Mouse (Mus musculus) layer of hippocampus, adult 9-11 months (tissue): ENCODE measurements at regions not wholly inside any gene's neighbourhood (a gene's known extent, or its start where the extent isn't known, plus 50 kb on each side); places are given as distances from the start of the nearest gene placed in this dataset.
A peak's percentile ranks its signal among the peaks of the same experiment; 100 is the strongest.

ENCODE experiments used
- DNase-seq: peaks from one replicate; pipeline ENCODE4 v3.0.0; 2022

- no peak for DNase-seq
These were observed 114.4 kb downstream of the Lca5 start for GRCm38 (mm10) chr9:83326437-83327086.

DNA sequence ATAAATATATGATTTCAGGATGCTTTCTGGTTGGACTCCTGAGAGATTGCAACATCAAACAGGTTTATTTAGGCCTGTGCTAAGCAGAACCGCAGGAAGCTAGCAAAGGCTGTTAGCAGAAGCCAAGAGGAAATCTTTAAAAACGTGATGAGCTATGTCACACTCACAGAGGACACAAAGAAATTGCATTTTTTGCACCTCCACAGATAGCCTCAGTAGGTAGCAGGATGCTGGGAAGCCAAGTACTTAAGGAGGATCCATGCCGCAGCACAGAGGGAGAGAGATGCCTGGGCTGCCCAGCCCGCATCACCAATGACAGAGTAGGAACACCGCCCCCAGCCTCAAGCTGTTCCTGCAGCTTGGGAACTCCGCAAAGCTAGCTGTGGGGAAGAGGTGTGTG lies 115.0 kb downstream of the Lca5 start:
- DNase-seq: peak; percentile 91

DNA sequence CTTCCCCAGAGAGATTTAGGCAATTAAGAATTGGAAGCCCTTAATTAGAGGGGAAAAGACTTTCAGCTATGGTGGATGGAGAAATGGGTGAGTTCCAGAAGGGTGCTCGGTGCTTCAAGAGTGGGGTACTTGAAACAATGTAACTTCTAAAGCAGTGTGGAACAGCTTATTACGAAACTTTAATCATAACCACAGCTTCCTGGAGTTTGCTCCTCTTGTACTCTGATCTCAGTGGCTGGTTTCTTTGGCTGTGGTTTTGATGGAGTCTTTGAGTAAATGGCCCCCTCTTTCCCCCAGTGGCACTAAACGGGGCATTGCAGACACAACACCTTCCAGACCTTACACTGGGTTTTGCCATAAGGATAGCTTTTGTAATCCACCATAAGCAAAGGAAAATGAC lies 116.6 kb downstream of the Lca5 start:
- DNase-seq: no peak

DNA sequence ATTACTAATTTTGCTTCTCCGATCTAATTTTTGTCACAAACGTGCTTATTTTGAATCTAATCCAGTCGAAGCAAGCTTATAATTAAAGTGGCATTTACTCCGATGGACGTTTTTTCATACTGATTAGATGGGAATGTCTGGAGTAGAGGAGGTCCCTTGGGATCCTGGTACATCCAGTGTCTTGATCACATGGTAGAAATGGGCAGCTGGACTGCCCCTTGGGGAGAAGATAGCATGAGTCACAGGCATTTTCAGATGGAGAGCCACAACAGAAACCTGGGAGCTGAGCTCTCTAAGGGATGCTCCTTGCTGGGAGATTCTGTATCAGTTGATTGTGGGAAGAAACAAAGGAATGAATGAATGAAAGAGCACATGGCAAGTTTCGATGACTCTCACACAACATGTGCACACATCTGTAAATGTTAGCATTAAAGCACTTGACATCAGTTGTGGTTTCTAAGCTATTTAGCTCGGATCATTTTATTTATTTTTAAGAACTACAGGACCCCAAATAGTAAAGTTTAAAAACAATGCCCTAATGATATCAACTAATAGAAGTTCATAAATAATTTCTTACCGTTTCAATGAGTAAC lies 117.8 kb downstream of the Lca5 start:
- DNase-seq: no peak

DNA sequence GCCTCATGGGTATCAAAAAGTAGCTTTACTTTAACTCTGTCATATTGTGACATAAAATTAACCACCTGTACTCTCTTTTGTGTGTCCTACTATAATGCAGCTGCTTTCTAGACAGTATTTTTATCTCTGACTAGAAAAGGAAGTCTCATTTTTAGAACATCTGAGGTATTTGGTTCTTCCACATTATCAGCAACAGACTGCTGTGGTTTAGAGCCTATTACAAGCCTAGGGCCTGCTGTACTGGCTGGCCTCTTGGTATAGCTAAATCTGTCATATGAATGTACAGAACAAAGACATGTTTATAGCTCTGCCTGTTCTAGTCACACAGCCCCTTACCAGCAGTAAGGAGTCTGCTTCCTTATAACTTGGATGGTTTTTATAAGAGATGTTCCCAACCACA lies 119.1 kb downstream of the Lca5 start:
- no peak for DNase-seq

DNA sequence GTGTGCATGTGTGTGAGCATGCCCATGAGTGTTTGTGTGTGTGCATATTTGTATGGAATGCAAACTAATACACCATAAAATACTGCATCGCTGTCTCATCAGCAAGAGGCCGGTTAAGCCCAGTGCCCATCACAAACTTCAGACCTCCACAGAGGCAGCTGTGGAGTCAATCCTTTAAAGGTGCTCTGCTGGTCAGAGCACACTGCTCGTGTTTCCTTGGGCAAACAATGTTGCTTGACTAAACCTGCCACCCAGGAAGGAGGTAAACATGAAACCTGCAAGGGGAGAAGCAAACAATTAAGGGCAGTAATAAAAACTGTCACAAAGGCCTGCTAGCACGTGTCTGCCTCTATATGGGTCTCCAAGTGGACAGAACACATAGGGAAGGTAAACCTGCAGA lies 120.1 kb downstream of the Lca5 start:
- no peak for DNase-seq

DNA sequence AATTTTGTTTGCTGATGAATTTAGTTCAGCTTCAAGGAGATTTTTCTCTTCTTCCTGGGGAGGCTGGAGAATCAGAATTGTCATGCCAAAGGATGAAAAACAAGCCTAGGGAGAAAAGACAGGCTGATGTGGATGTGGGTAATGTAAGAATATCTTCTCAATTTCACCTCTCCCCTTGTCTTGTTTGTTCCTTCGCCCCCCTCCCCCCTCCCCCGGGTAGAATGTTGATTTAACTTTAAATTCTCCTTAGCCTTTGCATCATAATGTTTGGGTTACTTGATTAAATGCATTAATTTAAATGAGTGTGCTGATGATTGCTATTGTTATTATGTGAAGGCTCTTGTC lies 124.1 kb downstream of the Lca5 start:
- DNase-seq: no peak

DNA sequence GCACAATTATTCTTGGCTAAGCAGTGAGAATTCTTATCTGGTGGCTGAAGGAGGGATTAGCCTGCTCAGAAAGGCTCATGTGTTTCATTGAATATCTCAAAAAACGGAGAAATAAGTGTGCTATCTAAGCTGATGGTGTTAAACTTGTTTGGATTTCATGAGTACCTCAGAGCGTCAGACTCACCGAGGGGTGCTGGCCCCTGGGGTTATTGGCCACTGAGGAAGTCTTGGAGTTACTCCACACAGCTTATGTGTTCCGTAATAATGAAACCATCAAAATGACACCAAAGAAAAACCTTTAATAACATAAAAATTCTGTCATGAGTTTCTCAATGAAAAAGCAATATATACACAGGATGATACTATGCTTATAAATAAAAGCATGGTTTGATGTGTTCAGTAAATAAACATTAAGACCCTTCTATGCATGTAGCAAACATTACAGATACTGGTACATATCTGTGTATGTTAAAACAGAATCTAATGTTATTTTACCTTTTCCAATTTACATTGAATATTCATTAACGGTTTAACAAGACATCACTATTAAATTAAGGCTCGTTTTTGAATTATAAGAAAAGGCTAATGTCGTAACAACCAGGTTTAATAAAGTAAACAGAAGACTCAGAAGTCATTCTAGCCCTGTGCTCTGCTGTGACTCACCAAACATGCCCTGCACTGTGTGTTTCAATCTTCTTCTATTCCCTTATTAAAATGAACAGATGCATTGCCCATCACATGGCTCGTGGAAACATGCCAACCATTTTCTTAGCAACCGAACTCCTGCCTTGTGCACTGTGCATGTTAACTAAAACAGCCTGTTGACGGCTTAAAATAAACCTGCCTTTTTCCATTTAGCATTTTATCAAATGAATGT lies 124.7 kb downstream of the Lca5 start:
- peak; percentile 93 for DNase-seq

DNA sequence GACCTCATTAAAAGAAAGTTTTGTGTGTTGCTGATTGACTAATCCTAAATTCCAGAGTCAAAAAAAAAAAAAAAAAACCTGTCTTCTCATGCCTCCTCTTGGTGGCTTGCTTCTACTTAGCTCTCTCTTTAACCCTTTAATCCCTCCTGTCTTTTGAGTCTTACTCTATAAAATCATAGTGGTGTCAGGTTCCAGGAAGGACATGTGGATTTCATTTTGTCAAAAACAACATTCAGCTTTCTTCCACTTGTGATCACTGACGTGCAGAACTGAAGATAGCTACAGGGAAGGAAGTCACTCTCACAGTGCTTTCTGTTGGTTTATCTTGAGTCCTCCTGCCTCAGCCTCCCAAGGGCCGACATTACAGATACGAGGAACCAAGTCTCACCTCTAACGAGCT lies 132.2 kb downstream of the Lca5 start:
- DNase-seq: no peak

DNA sequence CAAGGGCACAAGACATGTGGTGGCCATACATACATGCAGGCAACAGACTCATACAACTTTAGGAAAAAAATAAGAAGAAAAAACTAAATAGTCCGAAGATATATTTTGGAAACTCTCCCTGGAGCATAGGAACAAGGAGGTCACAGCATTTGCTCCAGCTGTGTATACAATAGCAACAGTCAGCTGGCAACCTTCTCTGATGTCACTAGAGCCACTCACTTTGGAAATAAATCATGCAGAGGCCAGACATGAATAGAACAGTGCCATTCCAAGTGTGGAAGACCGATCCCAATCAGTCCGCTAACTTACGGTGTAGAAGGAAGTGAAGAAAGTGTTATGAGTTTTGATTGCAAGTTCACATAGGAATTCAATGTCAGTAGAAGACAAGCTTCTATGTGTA lies 132.8 kb downstream of the Lca5 start:
- no peak for DNase-seq

DNA sequence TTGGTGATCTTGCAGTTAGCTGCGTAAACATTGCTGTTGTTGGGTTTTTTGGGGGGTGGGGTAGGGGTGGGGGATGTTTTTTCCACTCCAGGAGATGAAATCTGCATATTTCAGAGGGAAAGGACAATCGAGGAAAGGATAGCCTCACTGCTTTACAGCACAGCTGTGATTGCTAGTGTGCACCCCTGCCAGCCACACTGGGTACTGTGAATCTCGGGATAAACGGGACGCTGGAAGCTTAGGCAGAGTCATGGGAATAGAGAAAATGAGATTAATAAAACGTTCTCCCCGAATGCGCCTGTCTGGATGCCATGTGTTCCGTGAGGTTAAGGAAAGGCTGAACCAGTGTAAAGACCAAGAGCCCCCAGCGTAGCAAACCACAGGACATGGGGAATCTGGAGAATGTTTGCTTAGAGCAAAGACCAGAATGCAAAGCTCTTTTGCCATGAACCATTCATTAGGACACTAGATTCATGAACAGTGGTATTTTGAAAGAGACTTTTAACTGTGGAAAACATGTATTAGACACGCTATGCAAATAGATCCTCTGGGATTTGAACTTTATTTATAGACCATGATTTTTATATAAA lies 133.5 kb downstream of the Lca5 start:
- no peak for DNase-seq

DNA sequence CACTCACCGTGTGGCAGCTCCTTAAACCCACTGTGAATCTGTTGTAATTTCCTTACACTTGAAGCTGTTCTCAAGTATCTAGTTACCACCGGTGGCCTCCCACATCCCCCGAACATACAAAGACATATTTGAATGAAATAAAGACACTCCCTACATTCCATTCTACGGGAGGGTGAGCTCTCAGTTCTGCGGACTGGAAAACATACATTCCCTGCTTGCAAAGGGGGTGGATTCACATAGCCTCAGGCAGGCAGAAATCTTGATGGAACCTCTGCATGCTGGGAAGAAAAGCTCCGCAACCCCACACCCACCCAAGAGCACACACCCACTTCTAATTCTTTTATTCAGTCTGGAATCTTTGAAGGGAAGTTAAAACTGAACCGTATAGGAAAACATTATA lies 136.0 kb downstream of the Lca5 start:
- DNase-seq: no peak

- no peak for DNase-seq
These were observed 140.4 kb downstream of the Lca5 start for GRCm38 (mm10) chr9:83300500-83300899.

DNA sequence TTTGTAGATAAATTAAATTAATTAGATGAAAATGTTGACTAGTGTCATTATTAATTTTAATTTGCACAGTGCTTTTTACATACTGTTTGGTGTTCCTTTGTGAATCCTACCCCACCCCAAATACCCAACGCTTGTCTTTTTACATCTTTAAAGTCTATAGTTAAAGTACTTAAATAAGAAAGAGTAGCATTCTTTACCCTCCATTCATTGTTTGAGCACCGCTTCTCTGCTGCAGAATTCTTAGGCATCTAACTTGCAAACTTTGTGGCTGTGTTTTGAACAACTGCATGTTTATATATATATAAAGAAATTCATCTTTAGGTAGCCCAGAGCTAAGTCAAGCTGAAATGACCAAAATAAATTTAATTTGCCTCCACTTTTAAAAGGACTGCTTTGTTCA lies 140.9 kb downstream of the Lca5 start:
- DNase-seq: no peak

DNA sequence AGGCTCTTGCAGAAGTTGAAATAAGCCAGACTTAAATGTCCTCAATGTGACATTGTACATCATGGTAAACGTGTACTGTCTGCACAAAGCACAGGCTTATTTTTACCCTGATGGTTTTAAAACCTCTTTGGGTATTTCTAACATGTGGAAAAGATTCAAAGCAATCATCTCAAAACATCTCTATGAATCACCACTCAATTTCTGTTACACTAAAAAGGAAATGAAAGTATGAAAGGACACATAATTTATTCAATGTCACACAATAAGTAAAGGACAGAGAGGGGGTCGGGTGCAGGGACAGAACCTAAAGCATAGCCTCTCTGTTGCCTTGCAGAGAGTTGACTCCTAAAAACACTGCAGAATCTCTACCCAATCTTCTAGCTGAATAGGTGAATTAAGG lies 141.3 kb downstream of the Lca5 start:
- no peak for DNase-seq

DNA sequence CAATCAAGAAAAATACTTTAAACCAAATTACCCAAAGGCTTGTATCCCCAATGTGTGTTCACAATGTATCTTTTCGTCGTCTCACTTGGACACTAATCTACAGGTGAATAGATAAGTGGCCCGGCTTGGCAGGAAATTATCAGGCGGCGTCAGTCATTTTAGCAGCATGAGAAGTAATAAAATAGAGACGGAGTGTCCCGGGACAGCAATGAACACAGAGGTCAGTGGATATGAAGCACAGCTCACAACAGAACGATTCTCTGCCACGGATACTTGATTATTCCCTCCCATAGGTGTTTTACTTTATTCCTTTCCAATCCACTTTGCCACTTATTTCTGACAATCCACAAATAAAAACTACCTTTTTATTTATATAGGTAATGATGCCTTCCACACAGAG lies 145.5 kb downstream of the Lca5 start:
- DNase-seq: no peak

- DNase-seq: no peak
These were observed 146.5 kb downstream of the Lca5 start for GRCm38 (mm10) chr9:83294441-83294840.

- no peak for DNase-seq
These were observed 137.6 kb upstream of the Hmgn3 start for GRCm38 (mm10) chr9:83284097-83284496.

GRCm38 (mm10) chr9:83283662-83284061 lies 137.2 kb upstream of the Hmgn3 start:
- DNase-seq: no peak

DNA sequence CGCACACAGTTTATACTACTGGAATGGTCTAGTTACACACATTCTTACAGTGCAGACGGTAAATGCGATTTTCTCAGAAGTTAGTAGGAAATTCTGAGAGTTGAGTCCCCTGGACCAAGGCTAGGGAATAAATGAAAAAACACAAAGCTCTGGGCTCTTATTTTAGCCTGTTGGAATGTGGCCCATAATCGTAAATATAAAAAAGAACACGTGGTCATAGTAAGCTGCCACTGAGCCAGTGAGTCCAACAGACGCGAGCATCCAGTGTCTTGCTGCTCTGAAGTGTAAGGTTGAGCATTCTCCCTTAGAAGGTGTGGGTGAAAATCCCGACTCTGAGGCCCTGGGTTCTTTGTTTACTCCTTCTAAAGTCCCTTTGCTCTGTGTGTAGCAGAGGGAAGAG lies 136.8 kb upstream of the Hmgn3 start:
- DNase-seq: no peak

DNA sequence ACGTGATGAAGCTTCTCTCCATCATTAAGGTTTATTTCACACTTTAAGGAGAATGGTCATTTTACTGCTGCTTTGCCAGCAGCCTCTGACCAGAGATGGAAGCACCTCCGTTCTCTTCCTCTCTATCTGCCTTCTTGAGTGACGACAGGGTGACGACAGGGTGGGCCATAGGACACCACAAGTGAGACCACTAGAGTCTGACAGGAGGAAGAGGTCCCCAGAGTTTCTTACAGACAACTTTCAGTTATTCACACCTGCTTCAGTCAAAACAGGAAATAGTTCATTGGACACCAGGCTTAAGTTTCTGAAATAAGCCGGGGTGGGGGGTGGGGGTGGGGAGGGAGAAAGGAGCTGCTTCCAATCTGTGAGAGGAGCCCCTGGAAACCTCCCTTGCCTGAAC lies 131.3 kb upstream of the Hmgn3 start:
- no peak for DNase-seq

DNA sequence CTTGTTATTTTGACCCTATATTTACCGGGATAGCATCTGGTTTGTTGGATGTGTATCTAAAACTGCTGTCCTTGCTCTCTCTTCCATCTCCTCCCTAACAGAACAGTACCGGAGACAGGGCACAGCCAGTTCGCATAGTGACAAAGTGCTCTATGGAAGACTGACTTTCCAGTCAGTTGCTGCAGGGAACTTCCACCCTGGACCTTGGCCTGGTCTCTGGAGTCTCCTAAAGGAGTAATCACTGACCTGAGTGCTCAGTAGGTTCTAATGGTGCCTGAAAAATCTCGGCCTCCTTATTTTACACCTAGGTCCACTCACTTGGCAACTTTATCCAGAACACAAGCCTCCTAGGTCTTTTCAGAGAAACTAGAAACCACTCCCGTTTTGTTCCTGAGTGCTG lies 130.9 kb upstream of the Hmgn3 start:
- DNase-seq: no peak

DNA sequence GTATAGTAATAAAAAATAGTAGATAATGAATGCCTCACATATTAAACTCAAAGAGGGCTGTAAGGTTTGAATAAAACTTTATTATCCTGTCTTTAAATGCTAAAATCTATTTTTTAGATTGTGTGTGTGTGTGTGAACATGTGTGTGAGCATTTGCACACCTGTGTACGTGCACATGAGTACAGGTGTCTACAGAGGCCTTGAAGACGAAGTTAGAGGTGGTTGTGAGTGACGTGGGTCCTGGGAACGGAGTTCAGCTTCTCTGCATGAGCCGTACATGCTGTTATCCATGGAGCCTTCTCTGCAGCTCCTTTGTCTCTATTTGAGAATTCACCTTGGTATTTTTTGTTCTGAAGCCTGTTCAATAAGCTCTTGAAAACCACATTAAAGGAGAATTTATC lies 129.8 kb upstream of the Hmgn3 start:
- DNase-seq: no peak

DNA sequence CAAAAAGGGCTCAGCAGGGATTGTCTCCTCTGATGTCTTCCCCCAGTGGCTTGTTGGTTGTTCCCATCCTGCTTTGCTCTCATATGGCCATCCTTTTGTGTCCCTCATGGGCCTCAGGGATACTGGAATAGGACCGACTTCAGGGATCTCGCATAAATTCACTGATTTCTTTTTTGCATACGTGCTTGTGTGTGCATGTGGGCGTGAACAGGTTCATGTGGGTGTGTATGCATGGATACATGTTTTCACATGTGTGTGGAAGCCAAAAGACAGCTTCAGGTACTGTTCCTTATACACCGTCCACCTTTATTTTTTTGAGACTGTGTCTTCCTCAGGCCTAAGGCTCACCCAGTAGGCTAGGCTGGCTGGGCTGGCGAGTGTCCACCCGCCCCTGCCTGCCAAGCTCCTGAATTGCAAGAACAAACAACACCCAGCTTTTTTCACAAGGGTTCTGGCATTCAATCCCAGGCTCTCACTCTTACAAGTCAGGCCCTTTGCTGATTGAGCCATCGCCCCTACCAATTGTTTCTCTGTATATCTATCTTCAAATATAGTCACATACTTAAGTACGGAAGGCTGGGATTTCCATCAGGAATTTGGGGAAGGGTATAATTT lies 127.0 kb upstream of the Hmgn3 start:
- peak; percentile 13 for DNase-seq
